Mouse (Mus musculus): ENCODE results near the gene Gm26965.

DNA sequence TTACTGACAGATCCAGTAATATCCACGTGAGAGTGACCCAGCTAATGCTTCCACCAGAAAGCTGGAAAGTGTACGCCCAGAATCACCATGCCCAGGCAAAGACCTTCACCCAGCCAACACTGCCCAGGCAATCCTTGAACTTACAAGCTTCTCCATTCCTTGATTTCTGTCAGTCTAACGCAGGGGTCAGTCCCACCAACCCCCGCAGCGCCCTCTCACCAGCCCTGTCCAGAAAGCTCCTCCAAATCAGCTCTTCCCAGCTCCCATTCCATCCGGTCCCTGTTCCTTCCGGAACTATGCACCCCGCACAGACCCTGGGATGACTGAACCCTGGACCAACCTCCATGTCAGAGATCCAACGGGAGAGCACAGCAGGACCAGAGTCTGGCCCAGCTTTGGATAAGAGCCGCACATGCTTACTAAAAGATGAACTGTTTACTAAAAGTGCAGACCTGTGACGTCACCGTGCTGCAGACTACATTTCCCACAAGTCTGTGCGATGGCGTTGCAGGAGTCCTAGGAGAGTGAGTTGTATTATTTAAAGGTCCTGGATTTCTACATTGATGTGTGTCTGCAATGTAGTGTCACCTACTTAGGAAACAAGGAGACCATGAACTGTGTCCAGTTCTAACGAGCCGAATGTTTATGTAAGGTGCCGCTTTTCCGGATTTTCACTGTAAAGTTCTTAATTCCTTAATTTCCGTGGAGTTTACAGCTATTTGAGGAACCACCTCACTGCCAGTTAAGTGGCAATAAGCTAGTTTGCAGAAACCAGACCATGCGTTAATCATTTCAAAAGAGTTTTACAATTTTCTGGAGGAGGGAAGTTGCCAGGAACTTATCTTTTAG is 74.6 kb downstream of the Gm26965 start, which contains the start of gene Zfp874a:
- TF ChIP-seq GATA1 (IDR thresholded peaks at IDR 0.05; ENCODE audit: borderline replicate concordance, low read length) (no peak), FLI1 (IDR thresholded peaks at IDR 0.05; ENCODE audit: low read length) (no peak)

All from megakaryocyte, embryonic 14.5 days (primary cell).